Mouse (Mus musculus): ENCODE data around the gene Olfr1293-ps.

Gene Olfr1293-ps

DNA sequence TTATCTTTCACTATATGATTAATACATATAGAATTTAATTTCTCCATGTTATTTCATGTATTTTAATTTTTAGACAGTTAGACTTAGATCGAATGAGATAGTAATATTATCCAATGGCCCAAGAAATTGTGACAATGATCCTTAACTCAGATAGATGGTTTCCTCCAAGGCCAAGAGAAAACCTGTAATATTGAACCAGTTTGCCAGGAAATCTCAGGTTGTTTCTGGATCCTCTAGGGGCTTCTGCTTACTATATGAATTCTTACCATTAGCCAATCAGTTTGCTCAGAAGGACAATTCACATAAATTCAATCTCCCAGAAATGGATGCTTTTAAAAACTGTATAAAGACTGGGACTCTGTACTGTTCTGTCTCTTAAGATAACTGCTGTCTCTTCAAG lies at the start of gene Olfr1293-ps:
Gene Olfr1293-ps (plus strand): TSS at position 301 of the 400 bp plus-strand sequence.
- no peak for DNase-seq

DNA sequence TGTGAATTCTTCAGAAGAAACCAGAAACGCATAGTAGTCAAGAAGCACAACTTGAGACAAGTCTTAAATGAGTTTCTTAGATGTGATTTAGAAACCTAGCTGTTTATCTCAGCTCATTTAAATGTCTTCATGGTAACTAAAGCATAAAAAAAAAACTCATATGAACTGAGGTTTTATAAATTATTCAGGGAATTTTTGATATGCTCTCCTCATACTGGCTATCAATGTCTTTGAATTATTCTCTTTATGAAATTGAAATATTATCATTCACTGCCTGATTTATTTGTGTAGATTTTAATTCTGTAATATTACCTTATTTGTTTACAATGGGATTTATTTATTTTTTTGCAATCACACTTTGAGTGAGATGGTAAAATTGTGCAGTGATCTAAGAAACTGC lies 44.5 kb upstream of the Olfr1293-ps start, which contains the start of gene Olfr1289:
Gene Olfr1289 (plus strand): TSS at position 301 of the 400 bp plus-strand sequence.
- DNase-seq: no peak

DNA sequence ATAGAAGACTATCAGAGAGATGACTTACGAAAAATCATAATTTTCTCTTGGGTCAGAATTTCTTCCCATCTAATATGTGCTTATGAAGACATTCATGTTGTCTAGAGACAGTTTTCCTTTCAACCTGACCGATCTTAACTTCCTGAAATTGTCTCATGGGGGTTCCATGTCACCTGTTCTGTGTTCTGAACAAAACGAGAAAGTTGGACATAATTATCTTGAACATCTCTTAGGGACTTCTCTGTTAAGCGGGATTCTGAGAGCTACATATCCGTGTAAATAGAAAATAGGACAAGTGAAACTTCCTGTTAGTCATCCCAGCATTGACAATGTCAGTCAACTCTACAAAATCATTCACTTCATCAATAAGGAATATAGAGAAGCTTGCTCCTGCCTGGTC lies 31.3 kb upstream of the Olfr1293-ps start, which contains the start of gene Olfr1290:
Gene Olfr1290 (minus strand): TSS at position 101 of the 400 bp plus-strand sequence.
- no peak for DNase-seq

DNA sequence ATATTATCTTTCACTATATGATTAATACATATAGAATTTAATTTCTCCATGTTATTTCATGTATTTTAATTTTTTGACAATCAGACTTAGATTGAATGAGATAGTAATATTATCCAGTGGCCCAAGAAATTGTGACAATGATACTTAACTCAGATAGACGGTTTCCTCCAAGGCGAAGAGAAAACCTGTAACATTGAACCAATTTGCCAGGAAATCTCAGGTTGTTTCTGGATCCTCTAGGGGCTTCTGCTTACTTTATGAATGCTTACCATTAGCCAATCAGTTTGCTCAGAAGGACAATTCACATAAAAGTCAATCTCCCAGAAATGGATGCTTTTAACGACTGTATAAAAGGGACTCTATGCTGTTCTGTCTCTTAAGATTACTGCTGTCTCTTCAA lies 28.1 kb upstream of the Olfr1293-ps start, which contains the start of gene Olfr1291-ps1:
Gene Olfr1291-ps1 (plus strand): TSS at position 301 of the 400 bp plus-strand sequence.
- no peak for DNase-seq

DNA sequence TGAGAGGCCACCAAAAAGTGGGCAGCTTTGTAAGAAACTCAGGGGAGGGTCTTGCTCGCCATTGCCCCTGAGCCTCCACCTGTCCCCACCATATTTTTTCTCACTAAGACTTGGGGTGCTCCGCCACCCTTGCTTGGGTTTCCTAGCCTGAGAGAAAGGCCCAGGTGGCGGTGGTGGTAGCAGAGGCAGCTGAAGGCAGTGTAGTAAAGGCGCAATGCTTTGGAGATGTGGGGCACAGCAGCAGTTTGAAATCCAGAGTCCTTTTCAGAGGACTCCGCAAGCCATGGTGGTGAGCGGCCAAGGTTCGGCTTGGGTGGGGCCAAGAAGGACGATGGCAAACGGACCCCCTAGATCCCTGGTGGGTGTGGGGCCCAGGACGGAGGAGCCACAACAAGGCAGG lies 7.6 kb upstream of the Olfr1293-ps start:
- DNase-seq: no peak

DNA sequence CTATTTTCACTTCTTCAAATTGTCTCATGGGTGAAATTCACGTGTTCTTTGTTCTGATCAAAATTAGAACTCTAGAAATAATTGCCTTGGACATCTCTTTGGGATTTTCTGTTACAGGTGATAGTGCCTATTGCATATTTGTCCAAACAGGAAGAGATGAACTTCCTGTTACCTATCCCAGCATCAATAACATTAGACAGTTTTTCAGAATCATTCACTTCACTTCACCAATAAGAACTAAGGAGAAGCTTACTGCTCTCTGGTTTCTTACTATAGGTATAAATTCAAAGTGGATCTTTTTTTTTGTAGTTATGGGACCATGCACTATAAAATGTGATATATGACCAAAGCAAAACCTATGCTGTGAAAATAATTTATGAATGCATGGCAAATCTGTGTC lies 15.2 kb downstream of the Olfr1293-ps start, which contains the start of gene Olfr1294:
Gene Olfr1294 (minus strand): TSS at position 101 of the 400 bp plus-strand sequence.
- no peak for DNase-seq

DNA sequence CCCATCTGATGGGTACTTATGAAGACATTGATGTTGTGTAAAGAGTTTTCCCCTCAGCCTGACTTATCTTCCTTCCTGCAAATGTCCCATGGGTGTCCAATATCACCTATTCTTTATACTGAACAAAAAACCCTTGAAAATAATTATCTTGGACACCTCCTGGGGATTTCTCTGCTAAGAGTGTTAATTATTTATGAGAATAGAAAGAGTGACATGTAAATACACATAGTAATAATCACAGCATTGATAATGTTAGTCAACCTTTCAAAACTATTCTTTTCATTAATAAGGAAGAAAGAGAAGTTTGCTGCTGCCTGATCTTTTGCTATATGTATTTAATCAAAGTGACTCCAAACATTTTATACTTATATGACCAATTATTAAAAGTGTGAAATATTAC lies 44.6 kb downstream of the Olfr1293-ps start, which contains the start of gene Olfr1295:
Gene Olfr1295 (minus strand): TSS at position 101 of the 400 bp plus-strand sequence.
- no peak for DNase-seq

Data from lung, postnatal 10 days (tissue).